Mouse (Mus musculus) thymus, postnatal 36 days (tissue): ENCODE data around the gene Acrbp.
"Not testable (repeated sequence)": the region's sequence is repeated elsewhere in the genome, so short reads cannot be mapped to it uniquely, and the experiment has no call there.

ENCODE experiments used
- DNase-seq, 2 experiments: peaks; one replicate each; pipeline ENCODE4 v3.0.0; 2022; ENCODE audit warnings: mixed read lengths in 2 of 2

Acrbp gene

GRCm38 (mm10) chr6:125049678-125050077 lies at the start of gene Acrbp:
Gene Acrbp (plus strand): TSS chr6:125049689.
- DNase-seq, result no peak

- DNase-seq, result no peak
These were observed 45.8 kb upstream of the Acrbp start for GRCm38 (mm10) chr6:125003706-125004105.

GRCm38 (mm10) chr6:125005086-125005485 lies 44.4 kb upstream of the Acrbp start:
- no peak for DNase-seq

GRCm38 (mm10) chr6:125008060-125008459 lies 41.4 kb upstream of the Acrbp start:
- no peak for DNase-seq

- DNase-seq, result peak; percentile 93 to 97
These were observed 40.8 kb upstream of the Acrbp start for GRCm38 (mm10) chr6:125008586-125009128.

GRCm38 (mm10) chr6:125009129-125009180 lies 40.5 kb upstream of the Acrbp start, which contains the start of gene Zfp384:
Gene Zfp384 (plus strand): TSS chr6:125009145.
- DNase-seq, result no peak

GRCm38 (mm10) chr6:125009181-125010073 lies 40.1 kb upstream of the Acrbp start:
- DNase-seq, result peak; percentile 80 to 87

GRCm38 (mm10) chr6:125017682-125018081 lies 31.8 kb upstream of the Acrbp start:
- no peak for DNase-seq

- peak; percentile 60 to 64 for DNase-seq
These were observed 19.0 kb upstream of the Acrbp start for GRCm38 (mm10) chr6:125030532-125030931.

- DNase-seq, result no peak
These were observed 17.9 kb upstream of the Acrbp start for GRCm38 (mm10) chr6:125031604-125032003.

- no peak for DNase-seq
These were observed 10.8 kb upstream of the Acrbp start for GRCm38 (mm10) chr6:125038666-125039065.

- DNase-seq, result peak in 1 of 2 experiments; percentile 18
These were observed 10.4 kb upstream of the Acrbp start for GRCm38 (mm10) chr6:125039131-125039530.

- DNase-seq, result peak; percentile 81 to 88
These were observed 9.8 kb upstream of the Acrbp start, which contains the start of gene Ing4 for GRCm38 (mm10) chr6:125039533-125040153. Gene Ing4 (plus strand): TSS chr6:125039760.

GRCm38 (mm10) chr6:125040221-125040620 lies 9.3 kb upstream of the Acrbp start:
- DNase-seq, result no peak

- no peak for DNase-seq
These were observed 8.4 kb upstream of the Acrbp start for GRCm38 (mm10) chr6:125041047-125041446.

- DNase-seq, result no peak
These were observed 7.4 kb upstream of the Acrbp start for GRCm38 (mm10) chr6:125042081-125042480.

GRCm38 (mm10) chr6:125046691-125047090 lies 2.8 kb upstream of the Acrbp start:
- peak; percentile 65 to 73 for DNase-seq

- DNase-seq, result peak in 1 of 2 experiments; percentile 36
These were observed 1.7 kb downstream of the Acrbp start for GRCm38 (mm10) chr6:125051237-125051636.

GRCm38 (mm10) chr6:125061493-125061892 lies 12.0 kb downstream of the Acrbp start:
- no peak for DNase-seq

- DNase-seq, result no peak
These were observed 13.0 kb downstream of the Acrbp start for GRCm38 (mm10) chr6:125062511-125062910.

- DNase-seq, result no peak
These were observed 14.4 kb downstream of the Acrbp start for GRCm38 (mm10) chr6:125063906-125064305.

GRCm38 (mm10) chr6:125065223-125065622 lies 15.7 kb downstream of the Acrbp start:
- DNase-seq, result not testable (repeated sequence)

GRCm38 (mm10) chr6:125067571-125067995 lies 18.1 kb downstream of the Acrbp start, which contains the start of gene Lpar5:
Gene Lpar5 (plus strand): TSS chr6:125067920.
- DNase-seq, result no peak
